Mouse (Mus musculus) heart, adult 11 months (tissue): ENCODE results near the gene Gm20388.

Source experiments
- DNase-seq: peaks from one replicate; pipeline ENCODE4 v3.0.0; 2022

Gene Gm20388

GRCm38 (mm10) chr8:122652643-122653042, 2742.0 kb downstream of the Gm20388 start:
- DNase-seq = no peak

DNA sequence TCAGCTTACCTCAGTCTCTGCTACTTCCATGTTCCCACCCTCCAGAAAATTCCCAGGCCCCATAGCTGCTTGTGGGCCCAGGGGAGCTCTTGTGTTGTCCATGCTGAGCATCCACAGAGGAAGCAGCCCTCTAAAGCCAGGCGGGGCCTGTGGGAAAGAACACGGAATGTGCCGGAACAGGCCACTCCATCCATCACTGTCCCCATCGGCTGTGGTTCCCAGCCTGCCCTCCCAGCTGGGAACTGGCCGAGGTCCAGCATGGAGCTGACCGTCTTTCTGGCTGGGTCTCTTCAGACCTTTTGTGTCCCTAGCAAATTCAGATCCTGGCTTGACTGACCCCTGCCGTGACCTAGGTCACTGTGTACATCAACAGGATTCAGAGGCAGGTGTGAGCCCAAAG, 2744.1 kb downstream of the Gm20388 start:
- peak; percentile 99 for DNase-seq

DNA sequence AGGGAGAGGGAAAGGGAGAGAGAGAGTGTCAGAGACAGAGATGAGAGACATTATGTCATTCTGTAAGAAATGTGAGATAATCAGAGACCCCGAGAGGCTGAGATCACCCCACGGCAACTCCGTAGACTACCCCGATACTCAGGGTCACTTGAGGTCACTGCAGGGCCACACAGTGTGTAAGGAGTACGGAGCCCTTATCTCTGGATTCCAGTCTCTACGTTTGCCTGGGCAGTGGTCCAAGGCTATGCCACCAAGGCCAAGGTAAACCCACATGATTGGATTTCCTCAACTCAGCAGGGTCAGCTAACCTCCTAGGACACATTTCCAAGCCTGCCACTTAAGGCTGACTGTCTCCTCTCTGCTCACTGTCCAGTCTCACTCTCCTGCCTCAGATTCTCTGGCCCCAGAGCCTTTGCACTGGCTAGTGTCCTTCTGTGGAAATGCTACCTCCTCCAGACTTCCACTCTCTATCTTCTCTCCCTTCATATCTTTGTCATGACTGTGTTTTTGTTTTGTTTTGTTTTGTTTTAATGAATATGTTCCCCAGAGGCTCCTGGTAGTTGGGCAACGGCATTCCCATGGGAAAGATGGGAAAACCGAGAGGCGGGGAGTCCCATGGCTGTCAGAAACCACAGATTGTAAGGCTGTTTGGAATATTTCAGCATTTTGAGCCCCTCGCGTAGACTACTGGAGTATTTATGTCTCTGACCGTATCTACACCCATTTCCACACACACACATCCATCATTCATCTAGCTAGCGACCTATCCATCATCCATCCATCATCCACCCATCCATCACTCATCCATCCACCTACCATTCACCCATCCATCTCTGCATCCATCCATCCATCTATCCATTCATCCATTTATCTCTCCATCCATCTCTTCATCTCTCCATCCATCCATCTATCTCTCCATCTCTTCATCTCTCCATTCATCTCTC, 2745.7 kb downstream of the Gm20388 start:
- peak; percentile 98 for DNase-seq

GRCm38 (mm10) chr8:122658149-122658806, 2747.6 kb downstream of the Gm20388 start:
- DNase-seq = no peak

- no peak for DNase-seq
Observed at GRCm38 (mm10) chr8:122658807-122659160, 2748.1 kb downstream of the Gm20388 start.

- DNase-seq = no peak
Observed at GRCm38 (mm10) chr8:122660022-122660421, 2749.4 kb downstream of the Gm20388 start.

DNA sequence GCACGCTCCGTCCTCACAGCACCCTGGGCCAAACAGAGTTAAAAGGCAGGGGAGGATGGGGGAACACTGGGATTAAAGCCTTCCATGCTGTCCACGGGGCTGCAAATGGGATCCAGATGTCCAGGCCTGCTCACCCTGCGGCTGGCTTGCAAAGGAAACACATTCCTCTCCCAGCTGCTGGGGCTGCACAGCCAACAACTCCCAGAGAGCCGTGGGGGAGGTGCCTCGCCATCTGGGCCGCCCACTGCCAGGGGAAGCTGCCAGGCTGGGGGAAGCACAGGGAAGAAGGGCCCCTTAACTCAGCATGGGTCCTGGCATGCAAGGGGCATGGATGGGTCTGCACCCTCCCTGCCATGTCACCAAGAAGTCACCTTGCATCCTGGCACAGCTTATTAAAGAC, 2750.5 kb downstream of the Gm20388 start:
- DNase-seq = peak; percentile 99

GRCm38 (mm10) chr8:122661894-122662293, 2751.3 kb downstream of the Gm20388 start:
- no peak for DNase-seq

DNA sequence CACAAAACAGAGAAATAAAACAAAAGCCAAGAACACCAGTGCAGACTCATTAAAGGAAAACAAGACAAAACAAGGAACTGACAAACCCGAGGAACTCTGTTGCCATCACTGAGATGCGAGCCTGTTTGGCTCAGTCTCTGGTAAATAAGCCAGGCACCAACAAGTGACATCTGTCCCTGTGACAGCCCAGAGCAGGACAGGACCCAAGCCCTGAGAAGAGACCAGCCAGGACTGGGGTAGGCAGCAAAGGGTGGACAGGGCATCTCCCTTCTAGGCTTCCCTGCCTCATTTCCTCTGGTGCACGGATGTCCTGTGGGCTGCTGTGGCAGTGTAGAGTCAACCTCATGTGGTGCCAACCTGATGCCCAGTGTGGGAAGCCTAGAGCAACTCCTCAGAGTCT, 2752.5 kb downstream of the Gm20388 start:
- DNase-seq = no peak

GRCm38 (mm10) chr8:122663670-122664069, 2753.0 kb downstream of the Gm20388 start:
- no peak for DNase-seq

- peak; percentile 99 for DNase-seq
Observed at GRCm38 (mm10) chr8:122665221-122665620, 2754.6 kb downstream of the Gm20388 start.

DNA sequence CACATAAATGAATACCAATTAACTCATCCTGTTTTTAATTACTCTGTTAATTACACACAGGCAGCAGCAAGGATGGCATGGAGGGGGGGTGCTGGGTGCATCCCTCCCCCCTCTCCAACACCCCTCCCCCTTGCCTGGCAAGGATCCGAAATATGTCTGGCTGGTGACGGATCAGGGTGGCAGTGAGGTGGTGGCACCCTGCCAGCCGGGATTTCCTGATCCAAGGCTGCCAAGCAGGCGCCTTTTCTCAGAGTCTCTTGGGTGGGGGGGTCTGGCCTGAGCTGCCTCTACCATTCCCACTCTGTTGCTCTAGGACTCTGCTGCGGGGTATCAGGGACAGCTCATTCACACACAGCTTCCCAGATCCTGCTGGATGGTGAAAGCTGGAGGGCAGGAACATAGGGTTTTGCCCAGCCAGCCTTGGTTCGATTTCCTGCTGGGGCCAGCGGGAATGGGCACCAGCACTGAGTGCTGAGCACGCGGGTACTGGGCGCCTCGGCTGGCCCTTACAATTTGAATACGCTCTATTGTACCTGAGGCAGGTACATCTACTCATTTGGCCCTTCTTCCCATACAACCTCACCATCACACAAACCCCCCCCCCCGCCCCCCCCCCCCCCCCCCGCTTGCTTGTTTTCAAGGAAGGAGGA, 2755.2 kb downstream of the Gm20388 start:
- DNase-seq = peak; percentile 98

DNA sequence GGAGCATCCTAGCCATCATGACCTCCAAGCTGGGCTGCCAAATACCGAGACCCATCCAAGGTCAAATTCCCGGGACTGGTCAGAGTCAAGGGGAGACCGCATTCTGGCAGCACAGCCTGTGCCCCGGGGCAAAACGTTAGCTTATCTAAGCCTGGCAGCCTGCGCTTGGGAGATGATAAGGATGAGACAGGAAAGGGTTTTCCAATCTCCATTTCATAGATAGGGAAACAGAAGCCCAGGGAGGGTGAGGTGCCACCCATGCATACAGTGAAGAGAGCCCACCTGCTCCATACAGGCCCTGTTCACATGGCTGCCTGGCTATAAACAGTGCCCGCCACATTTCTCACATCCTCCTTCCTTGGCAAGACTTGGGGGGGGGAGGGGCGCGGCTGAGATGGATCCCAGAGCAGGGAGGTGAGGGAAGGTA, 2755.7 kb downstream of the Gm20388 start:
- DNase-seq = peak; percentile 98

GRCm38 (mm10) chr8:122666827-122667226, 2756.2 kb downstream of the Gm20388 start:
- peak; percentile 96 for DNase-seq

DNA sequence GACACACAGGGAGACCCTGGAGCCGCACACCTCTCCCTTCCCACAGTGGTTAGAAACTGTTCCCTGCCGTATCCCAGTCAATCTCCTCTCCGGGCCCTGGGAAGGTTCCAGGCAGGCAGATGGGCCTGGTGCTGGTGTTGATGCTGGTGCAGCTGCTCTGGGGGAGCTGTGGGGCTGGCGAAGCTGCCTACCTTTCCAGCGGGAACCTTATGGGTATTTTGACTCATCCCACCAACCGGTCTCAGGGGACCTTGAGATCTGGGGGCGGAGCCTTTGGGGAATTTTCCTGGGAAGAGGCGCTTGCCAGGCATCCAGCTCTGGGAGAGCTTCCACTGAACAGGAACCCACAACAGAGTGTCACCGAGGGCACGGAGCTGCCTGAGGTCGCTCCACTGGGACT, 2757.2 kb downstream of the Gm20388 start:
- DNase-seq = peak; percentile 95

DNA sequence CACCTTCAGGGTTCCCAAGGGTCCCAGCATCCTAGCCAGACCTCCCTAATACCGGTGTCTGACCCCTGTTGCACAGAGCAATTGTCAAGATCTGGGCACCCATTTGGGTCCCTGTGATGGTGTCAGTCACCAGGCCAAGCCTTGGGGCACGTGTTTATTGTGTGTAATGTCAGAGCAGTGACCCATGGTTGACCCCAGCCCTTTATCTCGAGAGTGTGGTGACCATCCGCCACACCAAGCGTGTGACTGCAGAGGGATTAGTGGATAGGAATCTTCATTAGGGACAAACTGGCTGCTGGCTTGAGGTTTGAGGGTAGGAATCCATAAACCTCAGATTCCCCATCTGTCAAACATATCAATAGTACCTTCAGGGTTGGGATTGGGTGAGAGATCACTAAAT, 2758.7 kb downstream of the Gm20388 start:
- no peak for DNase-seq

- peak; percentile 84 for DNase-seq
Observed at GRCm38 (mm10) chr8:122670001-122670400, 2759.4 kb downstream of the Gm20388 start.

GRCm38 (mm10) chr8:122670718-122671117, 2760.1 kb downstream of the Gm20388 start:
- DNase-seq = no peak

DNA sequence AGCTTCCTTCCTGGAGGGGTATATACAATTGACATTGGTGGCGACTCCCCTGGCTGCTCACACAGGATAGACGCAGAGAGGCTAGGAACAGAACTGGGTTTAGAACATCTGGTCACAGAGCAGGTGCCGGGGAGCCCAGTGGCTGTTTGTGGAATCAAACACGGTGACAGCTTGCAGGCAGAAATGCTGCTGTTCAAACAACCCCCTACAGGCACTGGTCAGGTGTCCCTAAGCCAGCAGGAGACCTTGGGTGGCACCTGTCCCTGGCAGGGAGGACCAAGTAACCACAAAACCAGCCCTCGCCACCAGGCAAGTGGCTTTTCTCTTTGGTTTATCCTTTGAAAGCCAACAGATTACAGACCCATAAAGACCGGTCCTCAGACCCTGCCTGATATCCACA, 2761.3 kb downstream of the Gm20388 start:
- peak; percentile 87 for DNase-seq

DNA sequence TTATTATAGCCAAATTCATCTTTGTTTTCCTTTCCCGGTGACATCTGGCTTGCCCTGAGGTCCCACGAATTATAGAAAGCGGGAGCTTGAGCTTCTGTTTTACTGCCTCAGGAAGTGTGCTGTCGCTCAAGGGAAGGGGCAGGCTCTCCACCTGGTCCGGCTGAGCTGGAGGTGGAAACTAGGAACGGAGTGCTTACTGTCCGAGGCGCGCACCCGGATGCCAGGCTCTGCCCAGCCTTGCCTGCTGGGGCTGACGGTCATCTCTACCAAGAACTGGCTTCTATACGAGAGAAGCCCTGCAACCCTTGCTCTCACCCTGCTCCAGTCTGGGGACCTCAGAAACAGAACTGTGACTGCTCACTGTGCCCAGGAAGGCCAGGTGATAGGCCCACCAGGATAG, 2763.3 kb downstream of the Gm20388 start:
- no peak for DNase-seq

DNA sequence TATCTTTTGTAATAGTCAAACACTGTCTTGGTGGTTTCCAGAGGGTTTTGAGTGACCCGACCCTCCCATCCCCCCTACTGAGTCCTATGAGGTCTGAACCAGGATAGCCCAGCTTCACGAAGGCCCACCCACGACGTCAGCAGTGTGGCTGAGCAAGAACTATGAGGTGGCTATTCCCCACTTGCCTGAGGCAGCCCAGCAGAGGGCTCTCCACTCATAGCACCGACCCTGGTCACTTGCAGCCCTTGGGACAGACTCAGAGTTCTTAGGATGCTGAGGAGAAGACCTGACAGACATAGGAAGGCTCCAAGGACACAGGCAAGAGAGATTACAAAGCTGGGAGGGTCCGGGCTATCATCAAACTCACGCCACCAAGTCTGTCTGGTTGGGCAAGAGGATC, 2764.4 kb downstream of the Gm20388 start:
- DNase-seq = peak; percentile 96

DNA sequence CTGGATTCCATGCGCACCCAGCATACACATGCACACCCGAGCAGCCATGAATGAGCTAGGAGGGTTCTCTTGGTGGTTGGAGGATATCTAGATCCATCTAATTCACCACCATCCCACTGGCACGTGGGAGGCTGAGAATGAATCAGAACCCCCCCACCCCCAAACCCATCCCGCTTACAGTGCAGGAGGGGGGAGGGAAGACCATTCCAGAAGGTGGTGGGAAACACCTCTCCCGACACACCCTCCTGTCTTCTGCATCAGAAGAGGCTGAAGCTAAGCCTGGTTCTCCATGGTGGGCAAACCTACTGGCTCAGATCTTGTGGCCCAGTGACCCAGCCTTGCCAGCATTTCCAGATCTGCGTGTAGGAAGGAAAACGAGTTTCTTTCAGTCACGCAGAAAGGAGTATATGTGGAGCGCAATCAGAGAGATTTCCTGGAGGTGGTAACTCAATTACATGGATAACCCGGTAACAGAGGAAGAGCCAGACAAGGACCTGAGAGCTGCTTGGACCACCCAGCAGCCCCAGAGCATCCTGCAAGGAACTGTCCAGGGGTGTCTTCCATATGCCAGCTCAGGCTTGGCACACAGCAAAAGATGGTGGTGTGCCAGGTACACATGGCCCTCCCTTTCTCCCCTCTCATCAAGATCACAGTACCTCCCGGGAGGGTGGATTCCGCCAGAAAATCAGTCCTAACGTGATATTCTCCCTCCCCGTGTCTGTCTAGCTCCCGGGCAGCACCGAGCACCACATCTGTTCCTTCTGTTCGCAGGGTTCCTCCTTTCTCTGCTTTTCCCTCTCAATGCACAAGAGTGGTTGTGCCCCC, 2765.2 kb downstream of the Gm20388 start:
- DNase-seq = peak; percentile 95
